Mouse (Mus musculus): ENCODE measurements around the gene Gm4924.

Gm4924 gene

DNA sequence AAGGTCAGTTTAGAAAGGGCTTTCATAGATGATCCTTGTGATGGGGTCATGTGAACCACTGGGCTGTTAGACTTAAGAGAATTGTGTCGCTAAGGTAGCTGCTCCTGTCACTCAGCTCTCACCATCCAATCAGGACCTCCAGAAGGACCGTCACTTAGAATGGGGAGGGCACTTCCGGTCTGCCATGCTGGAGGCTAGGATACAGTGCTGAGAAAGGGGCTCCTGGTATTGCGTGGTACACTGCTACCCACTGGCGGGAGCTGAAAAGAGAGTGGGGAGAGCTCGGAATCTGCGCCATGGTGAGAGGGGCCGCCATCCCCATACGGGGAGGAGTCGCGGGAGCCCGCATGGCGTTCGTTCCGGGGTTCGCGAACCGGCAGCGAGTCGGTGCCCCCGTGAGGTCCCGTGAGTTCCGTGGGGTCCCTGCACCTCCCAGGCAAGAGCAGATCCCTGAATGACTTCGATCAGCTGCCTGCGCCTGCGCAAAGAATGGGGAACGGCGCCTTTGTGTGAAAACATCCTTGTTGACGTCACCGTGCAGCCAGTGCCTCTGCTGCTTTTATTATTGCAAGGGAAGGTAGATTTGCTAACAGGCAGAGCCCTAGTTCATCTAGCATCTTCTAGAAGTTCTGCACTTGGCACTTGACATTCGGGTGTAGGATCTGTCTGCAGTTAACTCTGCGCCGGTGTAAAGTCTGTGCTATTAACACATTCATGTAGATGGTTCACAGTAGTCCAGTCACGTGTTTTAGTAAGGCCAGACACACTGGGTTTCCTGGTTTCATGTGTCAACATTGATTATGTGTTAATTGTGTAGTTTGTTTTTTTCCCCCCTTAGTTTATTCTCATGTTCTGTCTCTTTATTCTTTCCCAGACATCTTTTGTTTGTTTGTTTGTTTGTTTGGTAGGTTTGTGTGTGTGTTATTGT lies at the start of gene Gm4924:
Gene Gm4924, plus strand, starts transcription at position 173 of the 928 bp plus-strand sequence.
- peak; percentile 84 for DNase-seq

- no peak for DNase-seq
Observed at GRCm38 (mm10) chr10:82316482-82316881, 37.6 kb upstream of the Gm4924 start, which contains the start of gene 4932415D10Rik. 4932415D10Rik (minus strand) TSS chr10:82316582.

DNA sequence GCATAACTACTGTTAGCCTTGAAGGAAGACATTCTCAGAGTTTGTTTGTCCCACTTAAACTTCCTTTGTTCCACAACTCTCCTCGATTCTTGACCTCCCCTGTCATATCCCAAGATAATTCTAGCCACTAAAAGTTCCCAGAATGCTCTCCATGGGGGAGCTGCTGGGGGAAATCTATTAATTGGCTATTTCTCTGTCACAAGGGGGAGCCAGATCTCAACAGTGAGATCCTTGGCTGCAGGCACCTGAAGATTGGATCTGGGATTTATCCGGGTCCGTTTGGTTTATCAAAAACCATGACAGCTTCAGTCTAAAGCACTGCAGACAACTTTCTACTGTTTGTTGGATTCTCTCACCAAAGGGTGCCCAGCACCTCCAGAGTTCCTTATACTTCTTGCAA lies 33.9 kb upstream of the Gm4924 start:
- DNase-seq: no peak

GRCm38 (mm10) chr10:82329826-82330225 lies 24.2 kb upstream of the Gm4924 start:
- no peak for DNase-seq

DNA sequence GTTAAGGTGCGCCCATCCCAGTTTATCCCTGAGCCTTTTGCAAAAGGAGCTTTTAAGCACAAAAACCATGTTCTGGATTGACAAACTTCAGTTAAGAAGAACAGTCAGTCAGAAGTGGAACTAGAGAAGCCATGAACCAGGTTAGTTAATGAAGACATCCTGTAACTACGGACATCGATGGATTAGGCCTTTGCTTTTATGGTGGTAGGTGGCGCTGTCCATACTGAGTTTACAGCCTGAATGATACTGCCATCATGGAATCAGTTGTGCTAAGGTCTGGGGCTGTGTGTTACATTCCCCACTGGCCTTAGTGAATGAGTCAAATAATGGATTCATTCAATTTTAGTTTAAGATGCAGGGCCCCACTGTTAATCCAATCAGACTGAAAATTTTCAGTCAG lies 1.3 kb downstream of the Gm4924 start:
- DNase-seq: no peak

- no peak for DNase-seq
Observed at GRCm38 (mm10) chr10:82361911-82362310, 7.9 kb downstream of the Gm4924 start.

DNA sequence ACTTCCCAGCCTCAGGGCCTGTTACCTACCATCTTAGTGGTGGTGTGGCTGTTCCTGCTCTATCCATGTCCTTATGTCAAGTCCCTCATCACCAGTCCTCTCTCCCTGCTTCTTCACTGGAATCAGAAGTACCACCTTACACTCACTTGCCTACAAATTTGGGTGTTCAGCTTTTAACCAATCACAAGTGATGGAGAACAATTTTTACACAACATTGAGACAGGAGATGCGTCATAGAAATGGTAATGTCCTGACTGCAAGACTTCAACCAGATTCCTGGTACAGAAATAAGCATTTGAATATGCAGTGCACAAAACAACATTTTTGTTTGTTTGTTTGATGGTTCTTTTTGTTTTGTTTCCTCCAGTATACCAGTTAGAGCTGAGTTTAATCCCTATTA lies 28.9 kb downstream of the Gm4924 start:
- DNase-seq: no peak

- DNase-seq: no peak
Observed at GRCm38 (mm10) chr10:82409511-82409910, 55.5 kb downstream of the Gm4924 start.

- no peak for DNase-seq
Observed at GRCm38 (mm10) chr10:82423631-82424030, 69.6 kb downstream of the Gm4924 start.
